Mouse (Mus musculus) MEL (cell line): ENCODE results near the gene Id2. TPM values are rescaled to one million over a fixed set of nuclear protein-coding genes. Genes with fewer than 3 reads are reported as not detected.

Experiments used
- DNase-seq: peaks from one replicate; pipeline ENCODE4 v3.0.0; 2011; ENCODE audit warnings: low read depth, low spot score
- H3K27ac ChIP-seq: 2 replicates; pipeline ENCODE4 v1.5.1; 2012; ENCODE audit warnings: low read depth, mild to moderate bottlenecking, control low read depth, low read length, moderate library complexity; ENCODE audit not compliant: control insufficient read depth
- H3K27me3 ChIP-seq, 2 experiments: fragments of 150-350 bp in 1 of 2; sonication (generic) in 1 of 2; 2 replicates each; pipeline ENCODE4 v1.6.1; 2012; ENCODE audit warnings: low read length in 2 of 2, mild to moderate bottlenecking in 2 of 2, improper control_type of control experiment in 1 of 2, moderate library complexity in 1 of 2; ENCODE audit not compliant: insufficient read depth in 2 of 2, control insufficient read depth in 1 of 2
- H3K36me3 ChIP-seq, 2 experiments: 2 replicates each; pipeline ENCODE4 v1.6.1; 2012 to 2014; ENCODE audit warnings: low read length in 2 of 2, improper control_type of control experiment in 1 of 2, inconsistent platforms in 1 of 2, mild to moderate bottlenecking in 1 of 2; ENCODE audit not compliant: insufficient read depth in 2 of 2, control insufficient read depth in 1 of 2
- H3K4me1 ChIP-seq, 2 experiments: fragments of 150-350 bp in 1 of 2; sonication (generic) in 1 of 2; 2 replicates each; pipeline ENCODE4 v1.6.1; 2012; ENCODE audit warnings: low read length in 2 of 2, improper control_type of control experiment in 1 of 2, mild to moderate bottlenecking in 1 of 2; ENCODE audit not compliant: insufficient read depth in 2 of 2, control insufficient read depth in 1 of 2
- H3K4me3 ChIP-seq, 2 experiments: fragments of 150-350 bp in 1 of 2; sonication (generic) in 1 of 2; 2 replicates each; pipeline ENCODE4 v1.5.1; 2012; ENCODE audit warnings: low read depth in 2 of 2, low read length in 2 of 2, mild to moderate bottlenecking in 2 of 2, moderate library complexity in 2 of 2, control low read depth in 1 of 2, improper control_type of control experiment in 1 of 2; ENCODE audit not compliant: control insufficient read depth in 1 of 2, insufficient read depth in 1 of 2
- H3K79me2 ChIP-seq: 2 replicates; pipeline ENCODE4 v1.6.1; 2012; ENCODE audit warnings: mild to moderate bottlenecking, low read length, moderate library complexity; ENCODE audit not compliant: control insufficient read depth, poor library complexity, insufficient read depth
- H3K9ac ChIP-seq: 2 replicates; pipeline ENCODE4 v1.6.1; 2012; ENCODE audit warnings: low read depth, mild to moderate bottlenecking, control low read depth, low read length, moderate library complexity; ENCODE audit not compliant: control insufficient read depth, poor library complexity, severe bottlenecking
- H3K9me3 ChIP-seq: fragments of 150-350 bp; sonication (generic); replicated peaks from 2 replicates; pipeline ENCODE4 v1.6.1; 2012; ENCODE audit warnings: mild to moderate bottlenecking, low read length, improper control_type of control experiment, moderate library complexity; ENCODE audit not compliant: insufficient read depth
- BHLHE40 ChIP-seq: IDR thresholded peaks from 2 replicates; pipeline ENCODE4 v1.6.1; 2012; ENCODE audit warnings: low read depth, mild to moderate bottlenecking, inconsistent platforms, low read length, improper control_type of control experiment, borderline replicate concordance
- CHD1 ChIP-seq: IDR thresholded peaks from 2 replicates; pipeline ENCODE4 v1.6.1; 2012; ENCODE audit warnings: low read depth, mild to moderate bottlenecking, inconsistent platforms, low read length, improper control_type of control experiment
- CHD2 ChIP-seq: IDR thresholded peaks from 2 replicates; pipeline ENCODE4 v1.6.1; 2011; ENCODE audit warnings: low read length, improper control_type of control experiment
- ELF1 ChIP-seq: IDR thresholded peaks from 2 replicates; pipeline ENCODE4 v1.6.1; 2014; ENCODE audit warnings: low read depth, mild to moderate bottlenecking, inconsistent platforms, low read length, improper control_type of control experiment, moderate library complexity
- EP300 ChIP-seq, 2 experiments: IDR thresholded peaks; 2 replicates each; pipeline ENCODE4 v1.6.1; 2011; ENCODE audit warnings: improper control_type of control experiment in 2 of 2, low read length in 2 of 2, low read depth in 1 of 2, mild to moderate bottlenecking in 1 of 2
- GABPA ChIP-seq: IDR thresholded peaks from 2 replicates; pipeline ENCODE4 v1.6.1; 2012; ENCODE audit warnings: low read depth, mild to moderate bottlenecking, inconsistent platforms, low read length, improper control_type of control experiment, moderate library complexity
- GATA1 ChIP-seq: IDR thresholded peaks from 2 replicates; pipeline ENCODE4 v1.6.1; 2011; ENCODE audit warnings: low read depth, low read length, improper control_type of control experiment
- HCFC1 ChIP-seq: IDR thresholded peaks from 2 replicates; pipeline ENCODE4 v1.6.1; 2012; ENCODE audit warnings: low read depth, mild to moderate bottlenecking, inconsistent platforms, low read length, improper control_type of control experiment, moderate library complexity
- MAX ChIP-seq: IDR thresholded peaks from 2 replicates; pipeline ENCODE4 v1.6.1; 2011; ENCODE audit warnings: low read length, improper control_type of control experiment
- MXI1 ChIP-seq: IDR thresholded peaks from 2 replicates; pipeline ENCODE4 v1.6.1; 2011; ENCODE audit warnings: mild to moderate bottlenecking, low read depth, low read length, improper control_type of control experiment
- MYB ChIP-seq: IDR thresholded peaks from 2 replicates; pipeline ENCODE4 v1.6.1; 2011; ENCODE audit warnings: mild to moderate bottlenecking, low read depth, low read length, improper control_type of control experiment
- MYC ChIP-seq: IDR thresholded peaks from 2 replicates; pipeline ENCODE4 v1.6.1; 2011; ENCODE audit warnings: low read depth, mild to moderate bottlenecking, low read length, improper control_type of control experiment, moderate library complexity
- NRF1 ChIP-seq: IDR thresholded peaks from 2 replicates; pipeline ENCODE4 v1.6.1; 2014; ENCODE audit warnings: low read depth, mild to moderate bottlenecking, inconsistent platforms, low read length, improper control_type of control experiment, moderate library complexity; ENCODE audit not compliant: poor library complexity, insufficient read depth, severe bottlenecking
- POLR2A ChIP-seq, 2 experiments: IDR thresholded peaks; 2 replicates each; pipeline ENCODE4 v1.6.1; 2011 to 2012; ENCODE audit warnings: low read length in 2 of 2, mild to moderate bottlenecking in 2 of 2, control low read depth in 1 of 2, improper control_type of control experiment in 1 of 2, low read depth in 1 of 2, moderate library complexity in 1 of 2; ENCODE audit not compliant: control insufficient read depth in 1 of 2, insufficient read depth in 1 of 2, poor library complexity in 1 of 2
- POLR2AphosphoS2 ChIP-seq: IDR thresholded peaks from 2 replicates; pipeline ENCODE4 v1.6.1; 2011; ENCODE audit warnings: low read length, improper control_type of control experiment
- POLR2AphosphoS5 ChIP-seq: IDR thresholded peaks from 2 replicates; pipeline ENCODE4 v1.6.1; 2012; ENCODE audit warnings: low read depth, borderline replicate concordance, mild to moderate bottlenecking, inconsistent platforms, low read length, moderate library complexity, mixed read lengths
- SIN3A ChIP-seq: IDR thresholded peaks from 2 replicates; pipeline ENCODE4 v1.6.1; 2012; ENCODE audit warnings: low read length, improper control_type of control experiment, inconsistent platforms
- TBP ChIP-seq: IDR thresholded peaks from 2 replicates; pipeline ENCODE4 v1.8.0; 2011; ENCODE audit warnings: low read depth, low read length, improper control_type of control experiment
- TCF12 ChIP-seq: IDR thresholded peaks from 2 replicates; pipeline ENCODE4 v1.6.1; 2014; ENCODE audit warnings: low read depth, mild to moderate bottlenecking, inconsistent platforms, low read length, improper control_type of control experiment, moderate library complexity
- USF1 ChIP-seq: IDR thresholded peaks from 2 replicates; pipeline ENCODE4 v1.6.1; 2014; ENCODE audit warnings: low read depth, mild to moderate bottlenecking, inconsistent platforms, low read length, improper control_type of control experiment, moderate library complexity
- USF2 ChIP-seq, 2 experiments: IDR thresholded peaks; 2 replicates each; pipeline ENCODE4 v1.6.1; 2011 to 2012; ENCODE audit warnings: improper control_type of control experiment in 2 of 2, low read length in 2 of 2, borderline replicate concordance in 1 of 2, inconsistent platforms in 1 of 2, low read depth in 1 of 2, mild to moderate bottlenecking in 1 of 2; ENCODE audit not compliant: insufficient read depth in 1 of 2
- ZC3H11A ChIP-seq: IDR thresholded peaks from 2 replicates; pipeline ENCODE4 v1.6.1; 2012; ENCODE audit warnings: low read depth, mild to moderate bottlenecking, inconsistent platforms, low read length, improper control_type of control experiment
- ZKSCAN1 ChIP-seq: IDR thresholded peaks from 2 replicates; pipeline ENCODE4 v1.6.1; 2012; ENCODE audit warnings: low read depth, mild to moderate bottlenecking, inconsistent platforms, low read length, improper control_type of control experiment, moderate library complexity
- polyA plus RNA-seq, 2 experiments: library from polyadenylated mRNA; stranded (reverse) in 1 of 2; unstranded in 1 of 2; fragments of >175 nt in 1 of 2; fragments of >200 nt in 1 of 2; gene quantifications; 2 replicates each; pipeline versions ENCODE4 v1.2.1 to v1.2.4; 2012; ENCODE audit warnings: low replicate concordance in 2 of 2, low read depth in 1 of 2; ENCODE audit not compliant: insufficient read length in 2 of 2, insufficient read depth in 1 of 2, missing spikeins in 1 of 2
- total RNA-seq: library from RNA; depleted of rRNA; stranded (reverse); fragments of 300-350 nt; gene quantifications from 2 replicates; pipeline ENCODE4 v1.2.3, GENCODE M21; 2012

Id2 gene
- total and polyA plus RNA-seq, 3 experiments = 5.8 to 9.1 TPM; not detected in 1

DNA sequence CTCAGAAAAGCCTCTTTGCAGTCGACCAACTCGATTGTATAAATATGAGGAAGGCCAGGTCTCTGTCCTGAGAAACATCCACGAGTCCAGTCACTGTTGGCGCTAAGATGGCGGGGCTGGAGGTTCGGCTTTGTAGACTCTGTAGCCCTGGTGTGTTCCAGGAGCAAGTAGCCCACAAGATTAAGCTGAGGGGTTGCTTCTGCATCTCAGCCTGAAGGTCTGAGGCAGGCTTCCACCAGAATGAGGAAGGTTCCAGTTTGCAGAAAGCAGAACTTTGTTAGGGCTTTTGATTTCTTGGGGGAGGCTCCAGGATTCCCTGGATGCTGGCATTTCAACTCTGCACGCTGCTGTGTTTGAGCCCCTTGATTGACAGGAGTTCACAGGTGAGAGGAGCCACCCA lies 45.3 kb upstream of the Id2 start:
- H3K4me3 ChIP-seq = no peak overlapping the region
- no peaks in the 10 kb centered on the region for H3K4me1 ChIP-seq
- DNase-seq = no peak
- H3K9ac ChIP-seq = no peak overlapping the region
- no peaks in the 10 kb centered on the region for H3K36me3 ChIP-seq
- H3K79me2 ChIP-seq = no peaks in the 10 kb centered on the region
- TF ChIP-seq BHLHE40 (no peak), SIN3A (no peak), ZKSCAN1 (no peak), EP300 (IDR thresholded peaks at IDR 0.05; ENCODE audit: low read depth in 1 of 2, low read length in 2 of 2) (no peak), POLR2A (IDR thresholded peaks at IDR 0.05; ENCODE audit: control insufficient read depth in 1 of 2, insufficient read depth in 1 of 2, low read depth in 1 of 2, low read length in 2 of 2, poor library complexity in 1 of 2) (no peak), MAX (no peak), GATA1 (no peak), NRF1 (no peak), USF1 (no peak), CHD1 (no peak), MXI1 (no peak), GABPA (no peak), ELF1 (no peak), POLR2AphosphoS2 (no peak), HCFC1 (no peak), TBP (no peak), TCF12 (no peak), MYB (no peak), USF2 (IDR thresholded peaks at IDR 0.05; ENCODE audit: borderline replicate concordance in 1 of 2, insufficient read depth in 1 of 2, low read depth in 1 of 2, low read length in 2 of 2) (no peak)
- no peaks in the 10 kb centered on the region for H3K27me3 ChIP-seq
- H3K9me3 ChIP-seq = no peaks in the 10 kb centered on the region
- no peak overlapping the region for H3K27ac ChIP-seq

DNA sequence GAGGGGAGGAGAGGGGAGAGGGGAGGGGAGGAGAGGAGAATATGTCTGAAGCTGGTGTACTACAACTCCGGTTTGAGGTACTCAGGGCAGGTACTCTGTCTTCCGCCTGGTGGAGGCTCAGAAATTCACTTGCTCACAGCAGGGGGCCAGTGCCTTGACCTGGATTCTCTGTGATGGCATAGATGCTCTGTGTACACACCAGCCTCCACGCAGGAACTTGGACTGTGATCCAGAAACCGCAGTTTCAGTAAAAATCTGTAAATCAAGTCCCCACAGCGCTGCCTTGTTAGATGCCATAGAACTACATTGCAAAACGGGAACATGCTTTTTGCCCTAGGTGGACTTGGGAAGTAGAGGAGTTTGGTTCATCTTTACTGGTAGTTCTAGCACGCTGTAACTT lies 44.4 kb upstream of the Id2 start:
- H3K27me3 ChIP-seq = no peaks in the 10 kb centered on the region
- no peak overlapping the region for H3K27ac ChIP-seq
- no peak for DNase-seq
- H3K4me1 ChIP-seq = no peaks in the 10 kb centered on the region
- H3K9ac ChIP-seq = no peak overlapping the region
- H3K36me3 ChIP-seq = no peaks in the 10 kb centered on the region
- TF ChIP-seq MYC (no peak), ELF1 (no peak), ZC3H11A (no peak), POLR2AphosphoS5 (no peak), CHD2 (no peak), MXI1 (no peak), TCF12 (no peak)
- no peaks in the 10 kb centered on the region for H3K9me3 ChIP-seq
- H3K79me2 ChIP-seq = no peaks in the 10 kb centered on the region
- H3K4me3 ChIP-seq = no peak overlapping the region
